Mouse (Mus musculus): ENCODE data around the gene Scn2b. TPM values are rescaled to one million over a fixed set of nuclear protein-coding genes. Genes with fewer than 3 reads are reported as not detected.
A peak's percentile ranks its signal among the peaks of the same experiment; 100 is the strongest.

The Scn2b gene
- total and polyA plus RNA-seq, 2 experiments: not detected

GRCm38 (mm10) chr9:45121001-45121400, 3.4 kb downstream of the Scn2b start:
- WGBS: 76% methylated on average over 6 of the region's 6 CpGs
- no peak overlapping the region for H3K9ac ChIP-seq (ENCODE audit: low read depth, low read length)
- TF ChIP-seq POLR2A (IDR thresholded peaks at IDR 0.05; ENCODE audit: extremely low read depth, insufficient read depth, low read length) (no peak), CTCF (IDR thresholded peaks at IDR 0.05; ENCODE audit: low read depth, low read length) (no peak)
- no peak for DNase-seq (ENCODE audit: extremely low read depth, low read depth, low spot score)
- no peaks in the 10 kb centered on the region for H3K27me3 ChIP-seq (ENCODE audit: control insufficient read depth, insufficient read depth, low read length)
- H3K4me1 ChIP-seq (ENCODE audit: control insufficient read depth, insufficient read depth, low read length): peaks cover 1% of the 10 kb centered on the region; the same call in 1 of the 2 replicates
- H3K36me3 ChIP-seq (ENCODE audit: control insufficient read depth, insufficient read depth, low read length): no peaks in the 10 kb centered on the region
- H3K4me3 ChIP-seq (ENCODE audit: insufficient read depth, low read depth, low read length): no peak overlapping the region
- no peaks in the 10 kb centered on the region for H3K79me2 ChIP-seq (ENCODE audit: control insufficient read depth, insufficient read depth, low read length)
- no peak overlapping the region for H3K27ac ChIP-seq (replicated peaks; ENCODE audit: insufficient read depth, low read depth, low read length)

GRCm38 (mm10) chr9:45121769-45122168, 4.2 kb downstream of the Scn2b start:
- no peaks in the 10 kb centered on the region for H3K79me2 ChIP-seq (ENCODE audit: control insufficient read depth, insufficient read depth, low read length)
- DNase-seq (ENCODE audit: extremely low read depth, low read depth, low spot score): peak; percentile 45
- no peak overlapping the region for H3K4me3 ChIP-seq (ENCODE audit: insufficient read depth, low read depth, low read length)
- no peak for TF ChIP-seq POLR2A (IDR thresholded peaks at IDR 0.05; ENCODE audit: extremely low read depth, insufficient read depth, low read length)
- TF ChIP-seq CTCF (IDR thresholded peaks at IDR 0.05; ENCODE audit: low read depth, low read length): peak; percentile 96
- H3K27ac ChIP-seq (replicated peaks; ENCODE audit: insufficient read depth, low read depth, low read length): no peak overlapping the region
- no peak overlapping the region for H3K9ac ChIP-seq (ENCODE audit: low read depth, low read length)
- WGBS: 4% methylated on average over 10 of the region's 10 CpGs
- H3K4me1 ChIP-seq (ENCODE audit: control insufficient read depth, insufficient read depth, low read length): peaks cover 1% of the 10 kb centered on the region; the same call in 1 of the 2 replicates
- no peaks in the 10 kb centered on the region for H3K36me3 ChIP-seq (ENCODE audit: control insufficient read depth, insufficient read depth, low read length)
- no peaks in the 10 kb centered on the region for H3K27me3 ChIP-seq (ENCODE audit: control insufficient read depth, insufficient read depth, low read length)

GRCm38 (mm10) chr9:45122209-45122761, 4.7 kb downstream of the Scn2b start:
- no peak for TF ChIP-seq POLR2A (IDR thresholded peaks at IDR 0.05; ENCODE audit: extremely low read depth, insufficient read depth, low read length)
- no peak for TF ChIP-seq CTCF (IDR thresholded peaks at IDR 0.05; ENCODE audit: low read depth, low read length)
- no peak overlapping the region for H3K4me3 ChIP-seq (ENCODE audit: insufficient read depth, low read depth, low read length)
- 31% methylated on average over 9 of the region's 9 CpGs for WGBS
- no peak overlapping the region for H3K9ac ChIP-seq (ENCODE audit: low read depth, low read length)
- no peaks in the 10 kb centered on the region for H3K36me3 ChIP-seq (ENCODE audit: control insufficient read depth, insufficient read depth, low read length)
- no peaks in the 10 kb centered on the region for H3K27me3 ChIP-seq (ENCODE audit: control insufficient read depth, insufficient read depth, low read length)
- H3K79me2 ChIP-seq (ENCODE audit: control insufficient read depth, insufficient read depth, low read length): no peaks in the 10 kb centered on the region
- no peak overlapping the region for H3K27ac ChIP-seq (replicated peaks; ENCODE audit: insufficient read depth, low read depth, low read length)
- H3K4me1 ChIP-seq (ENCODE audit: control insufficient read depth, insufficient read depth, low read length): peaks cover 1% of the 10 kb centered on the region; the same call in 1 of the 2 replicates
- no peak for DNase-seq (ENCODE audit: extremely low read depth, low read depth, low spot score)

GRCm38 (mm10) chr9:45125211-45125610, 7.6 kb downstream of the Scn2b start:
- no peak for TF ChIP-seq POLR2A (IDR thresholded peaks at IDR 0.05; ENCODE audit: extremely low read depth, insufficient read depth, low read length)
- no peak for TF ChIP-seq CTCF (IDR thresholded peaks at IDR 0.05; ENCODE audit: low read depth, low read length)
- no peak overlapping the region for H3K4me3 ChIP-seq (ENCODE audit: insufficient read depth, low read depth, low read length)

GRCm38 (mm10) chr9:45126941-45127340, 9.4 kb downstream of the Scn2b start:
- Histone ChIP-seq H3K4me1 (ENCODE audit: control insufficient read depth, insufficient read depth, low read length) (peaks cover under 1% of the 10 kb centered on the region; the same call in 1 of the 2 replicates), H3K4me3 (ENCODE audit: insufficient read depth, low read depth, low read length) (no peak overlapping the region), H3K79me2 (ENCODE audit: control insufficient read depth, insufficient read depth, low read length) (no peaks in the 10 kb centered on the region), H3K9ac (ENCODE audit: low read depth, low read length) (no peak overlapping the region), H3K36me3 (ENCODE audit: control insufficient read depth, insufficient read depth, low read length) (no peaks in the 10 kb centered on the region), H3K27me3 (ENCODE audit: control insufficient read depth, insufficient read depth, low read length) (no peaks in the 10 kb centered on the region), H3K27ac (replicated peaks; ENCODE audit: insufficient read depth, low read depth, low read length) (no peak overlapping the region)
- TF ChIP-seq POLR2A (IDR thresholded peaks at IDR 0.05; ENCODE audit: extremely low read depth, insufficient read depth, low read length) (no peak), CTCF (IDR thresholded peaks at IDR 0.05; ENCODE audit: low read depth, low read length) (no peak)
- DNase-seq (ENCODE audit: extremely low read depth, low read depth, low spot score): no peak
- 61% methylated on average over 7 of the region's 7 CpGs for WGBS

More at GRCm38 (mm10) chr9:45125211-45125610, 7.6 kb downstream of the Scn2b start:
- Histone ChIP-seq H3K4me1 (ENCODE audit: control insufficient read depth, insufficient read depth, low read length) (peaks cover 1% of the 10 kb centered on the region; the same call in 1 of the 2 replicates), H3K27me3 (ENCODE audit: control insufficient read depth, insufficient read depth, low read length) (no peaks in the 10 kb centered on the region), H3K27ac (replicated peaks; ENCODE audit: insufficient read depth, low read depth, low read length) (no peak overlapping the region), H3K36me3 (ENCODE audit: control insufficient read depth, insufficient read depth, low read length) (no peaks in the 10 kb centered on the region), H3K79me2 (ENCODE audit: control insufficient read depth, insufficient read depth, low read length) (no peaks in the 10 kb centered on the region), H3K9ac (ENCODE audit: low read depth, low read length) (no peak overlapping the region)
- DNase-seq (ENCODE audit: extremely low read depth, low read depth, low spot score): no peak
- WGBS: 89% methylated on average over 14 of the region's 14 CpGs

- Histone ChIP-seq H3K27me3 (ENCODE audit: control insufficient read depth, insufficient read depth, low read length) (no peaks in the 10 kb centered on the region), H3K27ac (replicated peaks; ENCODE audit: insufficient read depth, low read depth, low read length) (no peak overlapping the region), H3K9ac (ENCODE audit: low read depth, low read length) (no peak overlapping the region), H3K36me3 (ENCODE audit: control insufficient read depth, insufficient read depth, low read length) (no peaks in the 10 kb centered on the region), H3K79me2 (ENCODE audit: control insufficient read depth, insufficient read depth, low read length) (no peaks in the 10 kb centered on the region), H3K4me1 (ENCODE audit: control insufficient read depth, insufficient read depth, low read length) (no peaks in the 10 kb centered on the region), H3K4me3 (ENCODE audit: insufficient read depth, low read depth, low read length) (no peak overlapping the region)
- WGBS: 77% methylated on average over 3 of the region's 3 CpGs
- DNase-seq (ENCODE audit: extremely low read depth, low read depth, low spot score): no peak
- TF ChIP-seq POLR2A (IDR thresholded peaks at IDR 0.05; ENCODE audit: extremely low read depth, insufficient read depth, low read length): no peak
- TF ChIP-seq CTCF (IDR thresholded peaks at IDR 0.05; ENCODE audit: low read depth, low read length): no peak
These were observed 12.5 kb downstream of the Scn2b start for GRCm38 (mm10) chr9:45130119-45130518.
